Mouse (Mus musculus) fibroblast of lung, adult 2 months (primary cell): ENCODE measurements around the gene Adam22.
"Not testable (repeated sequence)": the region's sequence is repeated elsewhere in the genome, so short reads cannot be mapped to it uniquely, and the experiment has no call there.

ENCODE experiments used
- DNase-seq: peaks from one replicate; pipeline ENCODE4 v3.0.0-alpha.2; 2011; ENCODE audit warnings: low read depth

Adam22 gene

DNA sequence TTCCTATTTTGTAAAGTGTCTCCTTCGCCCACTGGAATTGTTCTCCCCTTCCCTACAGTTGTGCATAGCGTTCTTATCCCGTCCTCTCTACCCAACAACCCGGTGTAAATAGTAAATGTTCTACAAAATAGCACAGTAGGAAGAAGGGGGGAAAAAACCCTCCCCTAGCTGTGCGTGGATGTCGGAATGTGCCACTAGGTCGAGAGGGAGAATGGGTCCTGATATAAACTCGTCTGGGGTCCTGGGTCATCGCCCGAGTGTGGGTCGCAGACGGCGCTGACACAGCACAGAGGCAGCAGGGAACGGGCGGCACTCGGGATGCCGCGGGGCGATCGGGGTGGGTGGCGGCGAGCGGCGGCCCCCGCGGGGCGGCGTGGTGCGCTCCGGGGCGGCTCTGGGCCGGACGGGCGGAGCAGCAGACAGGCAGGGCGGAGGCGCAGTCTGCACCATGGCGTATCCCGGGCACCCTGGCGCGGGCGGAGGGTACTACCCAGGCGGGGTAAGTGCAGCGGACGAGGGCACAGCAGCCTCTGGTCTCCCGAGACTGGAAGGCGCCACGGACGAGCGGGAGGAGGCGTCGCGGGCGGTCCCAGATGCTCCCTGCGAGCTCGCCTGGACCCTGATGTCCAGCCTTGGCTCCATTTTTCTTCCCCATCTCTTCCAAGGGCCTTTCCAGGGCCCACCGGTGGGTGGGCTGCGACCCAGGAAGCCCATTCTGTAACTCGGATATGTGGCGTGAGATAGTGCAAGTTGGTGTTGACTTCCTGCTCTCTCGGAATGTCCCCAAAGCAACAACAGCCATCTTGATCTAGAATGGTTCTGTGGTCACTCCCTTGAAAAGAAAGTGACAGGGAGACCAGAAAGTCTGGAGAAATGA lies 311.6 kb downstream of the Adam22 start:
- no peak for DNase-seq

DNA sequence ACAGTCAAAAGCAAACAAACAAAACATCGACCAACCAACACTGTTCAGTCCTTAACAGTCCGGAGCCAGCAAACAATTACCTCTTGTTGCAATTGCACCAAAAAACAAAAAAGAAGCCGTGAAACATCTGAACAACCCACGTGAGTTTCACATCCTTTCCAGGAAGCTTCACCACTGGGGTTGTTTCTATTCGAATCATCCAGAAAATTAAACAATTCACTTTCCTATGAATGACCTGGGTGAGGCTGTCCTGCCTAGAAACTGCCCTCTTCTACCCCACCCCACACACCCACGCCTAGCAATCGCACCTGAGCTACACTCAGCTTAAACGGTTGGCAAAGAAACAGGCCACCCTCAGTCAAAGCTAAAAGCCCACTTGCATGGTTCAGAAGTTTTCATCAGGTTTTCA lies 312.2 kb downstream of the Adam22 start:
- no peak for DNase-seq

DNA sequence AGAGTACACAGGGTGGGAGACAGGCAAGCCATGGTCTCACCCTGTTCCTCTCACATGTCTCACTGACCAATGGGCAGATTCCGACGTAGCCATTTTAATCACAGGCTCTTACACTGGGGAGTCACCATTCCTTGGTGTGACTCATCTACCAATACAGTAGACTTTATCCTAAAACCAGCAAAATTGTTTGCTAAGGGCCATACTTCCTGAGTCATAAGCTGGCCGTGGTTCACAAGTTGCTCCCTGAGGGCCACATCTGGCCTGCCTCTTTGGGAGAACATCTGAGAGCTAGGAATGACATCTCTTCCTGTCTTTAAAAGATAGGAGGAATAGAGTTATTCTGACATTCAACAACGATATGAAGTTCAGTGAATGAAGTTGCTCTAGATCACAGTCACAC lies 314.1 kb downstream of the Adam22 start:
- DNase-seq = no peak

DNA sequence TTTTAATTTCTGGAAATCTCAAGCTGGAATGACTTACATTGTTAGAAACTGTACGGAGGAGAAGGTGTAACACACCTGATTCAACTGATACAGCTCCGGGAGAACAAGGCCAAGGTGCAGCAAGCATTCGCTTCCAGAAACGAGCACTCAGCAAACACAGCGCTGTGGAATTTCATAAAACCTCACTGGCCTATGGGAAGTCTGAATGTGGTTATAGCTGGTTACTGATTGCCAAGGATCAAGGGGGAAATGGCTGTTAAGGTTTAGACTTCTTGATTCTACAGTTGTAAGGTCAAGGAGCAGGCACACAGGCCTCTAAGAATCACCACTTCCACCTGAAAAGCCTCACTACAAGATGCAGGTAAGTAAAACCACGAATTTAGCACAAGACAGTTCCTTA lies 322.1 kb downstream of the Adam22 start, which contains the start of gene Sri:
Gene Sri (plus strand): TSS at position 224 of the 400 bp plus-strand sequence.
- DNase-seq = no peak

DNA sequence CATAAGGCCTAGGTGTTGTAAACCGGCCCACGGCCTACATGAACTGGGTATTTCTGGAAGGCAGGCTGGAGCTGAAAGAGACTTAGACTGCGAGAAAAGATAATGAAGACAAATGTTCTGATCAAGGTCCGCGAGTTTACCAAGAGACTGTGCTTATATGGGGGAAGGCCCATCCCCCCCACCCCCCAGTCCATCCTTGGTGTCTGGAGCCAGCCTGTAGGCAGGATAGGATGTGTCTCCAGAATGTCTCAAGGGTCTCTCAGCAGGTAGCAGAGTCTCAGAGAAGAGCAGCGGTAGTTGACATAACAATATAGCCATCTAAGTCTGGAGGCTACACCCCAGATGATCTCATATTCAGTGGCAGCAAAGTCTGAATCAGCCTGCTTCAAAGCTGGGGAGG lies 333.4 kb downstream of the Adam22 start:
- DNase-seq = not testable (repeated sequence)
